Mouse (Mus musculus): Measurements from ENCODE around the gene N4bp1. TPM values are rescaled to one million over a fixed set of nuclear protein-coding genes. Genes with fewer than 3 reads are reported as not detected.

The N4bp1 gene
- polyA plus RNA-seq (2012; rRNA removed), result 2.9 and 3.6 TPM in 2 replicates

GRCm38 (mm10) chr8:86884489-86885463 lies at the start of gene N4bp1:
N4bp1 (minus strand) TSS chr8:86885258.

Other genes with a start within 250 kb of the N4bp1 start
- 0.30 and 0.32 TPM in 2 replicates for gene Gm10638, start 139.6 kb downstream of the N4bp1 start, polyA plus RNA-seq (2012; rRNA removed)
- gene Siah1a, start 139.3 kb downstream of the N4bp1 start, polyA plus RNA-seq (2012; rRNA removed), result 9.0 and 9.1 TPM in 2 replicates

All from liver, embryonic 18 days (tissue).